Mouse (Mus musculus): ENCODE measurements at regions not wholly inside any gene's neighbourhood (a gene's known extent, or its start where the extent isn't known, plus 50 kb on each side); places are given as distances from the start of the nearest gene placed in this dataset.
A peak's percentile ranks its signal among the peaks of the same experiment; 100 is the strongest.

DNA sequence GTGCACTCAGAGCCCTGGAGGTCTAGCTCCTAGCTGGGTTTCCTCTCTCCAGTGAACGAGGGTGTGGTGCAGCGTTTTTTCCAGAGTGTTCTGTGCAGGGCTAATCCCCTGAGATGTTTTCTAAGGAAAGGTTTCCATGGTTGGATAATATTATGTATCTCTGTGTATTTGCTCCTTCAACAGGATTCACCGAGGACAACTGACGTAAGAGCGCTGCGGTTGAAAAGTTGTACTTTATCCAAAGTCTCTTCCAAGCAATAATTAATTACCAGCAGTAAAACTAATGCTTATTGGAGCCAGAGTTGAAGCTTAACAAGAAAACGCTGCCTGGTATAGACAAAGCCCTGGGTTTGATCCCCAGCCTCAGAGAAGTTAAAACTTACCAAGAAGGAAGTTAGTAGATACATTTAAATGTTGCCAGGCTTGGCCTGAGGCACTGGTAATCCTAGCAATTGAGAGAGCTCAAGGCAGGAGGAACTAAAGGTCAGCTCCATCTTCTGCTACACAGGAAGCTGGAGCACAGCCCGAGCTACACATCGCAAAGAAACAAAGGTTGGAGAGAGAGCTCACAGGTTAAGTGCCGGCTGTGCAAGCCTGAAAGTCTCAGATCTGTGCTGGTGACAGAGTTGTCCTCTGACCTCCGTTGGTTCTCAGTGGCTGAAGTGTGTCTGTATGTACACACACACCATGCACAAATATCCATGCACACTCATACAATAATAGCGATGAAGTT is 51.2 kb upstream of the Rap1b start:
- no peak for DNase-seq (ENCODE audit: low read depth in 1 of 2, low spot score in 2 of 2)

DNA sequence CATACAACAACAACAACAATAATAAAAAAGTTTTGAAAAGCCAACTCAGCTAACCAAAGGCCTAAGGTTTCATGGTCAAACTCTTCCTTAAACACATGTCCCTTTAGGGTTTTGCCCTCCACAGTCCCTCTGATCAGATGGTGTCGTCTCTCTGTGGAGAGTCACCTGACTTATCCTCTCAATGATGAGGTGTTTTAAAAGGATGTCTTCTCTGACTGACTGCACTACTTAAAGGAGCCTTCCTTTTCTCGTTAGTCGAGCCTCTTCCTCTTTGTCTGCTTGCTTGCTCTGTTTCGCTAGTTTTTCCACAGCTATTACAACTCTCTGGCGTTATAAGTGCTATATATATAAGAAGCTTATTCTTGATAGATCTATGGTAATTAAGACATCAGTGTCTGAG is 51.9 kb upstream of the Rap1b start:
- DNase-seq (ENCODE audit: low read depth in 1 of 2, low spot score in 2 of 2): no peak

DNA sequence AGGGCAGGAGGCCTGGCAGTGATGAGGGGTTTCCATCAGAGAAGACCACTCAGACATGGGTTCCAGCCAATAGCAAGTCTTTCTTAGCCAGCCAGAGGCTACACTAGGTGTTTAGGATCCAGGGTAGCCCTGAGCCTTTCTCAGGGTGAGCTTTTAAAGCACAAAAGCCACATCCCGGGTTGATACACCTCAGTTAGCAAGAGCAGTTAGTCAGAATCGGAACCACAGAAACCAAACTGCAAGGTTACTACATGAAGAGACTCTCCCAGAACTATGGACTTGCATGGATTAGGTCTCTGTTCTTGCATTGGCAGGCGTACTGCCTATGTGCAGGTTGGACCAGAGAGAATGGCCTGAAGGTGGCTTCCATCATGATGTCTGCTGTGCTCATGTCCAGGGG is 52.6 kb upstream of the Rap1b start:
- no peak for DNase-seq (ENCODE audit: low read depth in 1 of 2, low spot score in 2 of 2)

GRCm38 (mm10) chr10:117899410-117899935 is 53.6 kb upstream of the Rap1b start:
- DNase-seq (ENCODE audit: low read depth in 1 of 2, low spot score in 2 of 2): peak in 1 of 2 experiments; percentile 38

- DNase-seq (ENCODE audit: low read depth in 1 of 2, low spot score in 2 of 2): no peak
These were observed 59.9 kb upstream of the Rap1b start for GRCm38 (mm10) chr10:117905666-117906266.

- DNase-seq (ENCODE audit: low read depth in 1 of 2, low spot score in 2 of 2): no peak
These were observed 60.5 kb upstream of the Rap1b start for GRCm38 (mm10) chr10:117906267-117906811.

GRCm38 (mm10) chr10:117908079-117908675 is 62.3 kb upstream of the Rap1b start:
- DNase-seq (ENCODE audit: low read depth in 1 of 2, low spot score in 2 of 2): no peak

- no peak for DNase-seq (ENCODE audit: low read depth in 1 of 2, low spot score in 2 of 2)
These were observed 63.3 kb upstream of the Rap1b start for GRCm38 (mm10) chr10:117909155-117909554.

DNA sequence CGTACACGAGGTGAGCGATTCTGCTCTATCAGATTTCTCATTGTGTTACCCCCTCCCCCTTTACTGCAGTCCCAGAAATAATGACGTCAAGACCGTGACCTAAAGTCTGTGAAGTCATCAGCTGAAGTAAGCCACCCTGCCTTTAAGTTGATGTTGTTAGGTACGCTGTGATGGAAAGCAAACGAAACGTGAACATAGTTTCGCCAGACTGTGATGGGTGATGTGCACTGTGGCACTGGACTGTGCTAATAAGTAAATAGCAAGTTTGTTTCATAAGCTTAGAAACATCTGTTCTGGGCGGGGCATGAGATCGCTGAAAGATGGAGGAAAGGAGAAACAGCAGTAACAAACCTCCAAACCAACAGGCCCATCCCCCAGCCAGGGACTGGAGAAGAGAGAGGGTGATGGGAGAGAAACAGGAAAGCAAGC is 64.0 kb upstream of the Rap1b start:
- DNase-seq (ENCODE audit: low read depth in 1 of 2, low spot score in 2 of 2): no peak

- no peak for DNase-seq (ENCODE audit: low read depth in 1 of 2, low spot score in 2 of 2)
These were observed 64.6 kb upstream of the Rap1b start for GRCm38 (mm10) chr10:117910426-117910825.

- no peak for DNase-seq (ENCODE audit: low read depth in 1 of 2, low spot score in 2 of 2)
These were observed 69.3 kb upstream of the Rap1b start for GRCm38 (mm10) chr10:117915011-117915735.

GRCm38 (mm10) chr10:117916280-117916679 is 70.4 kb upstream of the Rap1b start:
- no peak for DNase-seq (ENCODE audit: low read depth in 1 of 2, low spot score in 2 of 2)

GRCm38 (mm10) chr10:117917870-117918269 is 72.0 kb upstream of the Rap1b start:
- DNase-seq (ENCODE audit: low read depth in 1 of 2, low spot score in 2 of 2): no peak

DNA sequence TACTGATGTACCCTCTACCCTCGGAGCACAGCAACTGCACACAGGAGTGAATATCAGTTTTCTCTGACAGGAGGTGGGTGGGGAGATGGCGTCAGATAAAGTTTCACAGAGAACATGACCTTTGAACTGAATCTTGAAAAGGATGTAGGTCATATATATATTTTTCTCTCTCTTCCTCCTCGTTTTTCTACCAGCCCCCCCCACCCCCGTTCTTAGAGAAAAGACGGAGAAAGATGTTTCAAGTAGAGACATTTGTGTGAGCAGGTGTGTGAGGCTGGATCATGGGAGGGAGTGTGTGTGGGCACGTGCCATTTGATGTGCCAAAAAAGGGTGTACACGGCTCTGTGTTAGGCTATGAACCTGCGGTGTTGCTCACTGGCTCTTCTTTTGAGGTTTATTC is 72.8 kb upstream of the Rap1b start:
- DNase-seq (ENCODE audit: low read depth in 1 of 2, low spot score in 2 of 2): no peak

DNA sequence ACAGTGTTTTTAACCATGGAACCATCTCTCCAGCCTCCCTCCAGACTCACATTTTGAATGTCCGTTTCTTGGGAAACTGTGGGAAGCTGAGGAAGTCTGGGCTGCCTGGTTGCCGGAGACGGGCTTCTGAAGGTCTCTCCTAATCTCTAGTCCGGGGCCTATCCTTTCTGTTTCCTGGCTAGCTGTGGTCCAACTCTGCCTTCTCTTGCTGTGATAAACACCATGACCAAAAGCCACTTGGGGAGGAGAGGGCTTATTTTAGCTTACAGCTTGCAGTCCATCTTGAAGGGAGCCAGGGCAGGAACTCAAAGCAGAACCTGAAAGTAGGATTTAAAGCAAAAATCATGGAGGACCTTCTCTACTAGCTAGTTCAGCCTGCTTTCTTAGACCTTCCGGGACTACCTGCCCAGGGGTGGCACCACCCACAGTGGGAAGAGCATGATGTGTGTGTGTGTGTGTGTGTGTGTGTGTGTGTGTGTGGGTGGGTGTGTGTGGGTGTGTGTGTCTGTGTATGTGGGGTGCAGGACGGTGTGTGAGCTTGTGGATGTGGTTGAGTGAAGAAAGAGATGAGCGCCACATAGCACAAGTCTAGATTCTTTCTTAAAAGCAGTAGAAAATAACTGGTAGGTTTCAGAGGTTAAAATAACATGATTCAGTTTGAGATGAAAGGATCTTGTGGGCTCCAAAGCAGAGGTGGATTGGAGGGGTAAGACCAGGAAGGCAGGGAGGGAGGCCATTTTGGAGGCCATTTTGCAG is 73.5 kb upstream of the Rap1b start:
- no peak for DNase-seq (ENCODE audit: low read depth in 1 of 2, low spot score in 2 of 2)

DNA sequence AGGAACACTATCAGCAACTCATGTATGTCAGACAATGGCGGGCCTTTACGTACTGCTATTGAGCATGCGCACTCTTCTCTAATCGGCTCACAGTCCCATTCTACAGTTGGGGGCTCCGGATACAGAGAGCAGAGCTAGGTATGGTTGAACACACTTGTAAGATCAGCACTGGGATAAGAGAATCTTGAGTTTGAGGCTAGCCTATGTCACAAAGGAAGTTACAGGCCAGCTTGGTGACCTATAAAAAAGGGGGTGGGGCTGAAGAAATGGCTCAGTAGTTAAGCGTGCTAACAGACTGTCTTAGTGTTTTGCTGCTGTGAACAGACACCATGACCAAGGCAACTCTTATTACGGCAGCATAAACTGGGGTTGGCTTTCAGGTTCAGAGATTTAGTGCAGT is 79.4 kb upstream of the Rap1b start:
- DNase-seq (ENCODE audit: low read depth in 1 of 2, low spot score in 2 of 2): no peak

GRCm38 (mm10) chr10:117925611-117926555 is 80.0 kb upstream of the Rap1b start:
- no peak for DNase-seq (ENCODE audit: low read depth in 1 of 2, low spot score in 2 of 2)

- DNase-seq (ENCODE audit: low read depth in 1 of 2, low spot score in 2 of 2): no peak
These were observed 83.2 kb upstream of the Rap1b start for GRCm38 (mm10) chr10:117928998-117929397.

DNA sequence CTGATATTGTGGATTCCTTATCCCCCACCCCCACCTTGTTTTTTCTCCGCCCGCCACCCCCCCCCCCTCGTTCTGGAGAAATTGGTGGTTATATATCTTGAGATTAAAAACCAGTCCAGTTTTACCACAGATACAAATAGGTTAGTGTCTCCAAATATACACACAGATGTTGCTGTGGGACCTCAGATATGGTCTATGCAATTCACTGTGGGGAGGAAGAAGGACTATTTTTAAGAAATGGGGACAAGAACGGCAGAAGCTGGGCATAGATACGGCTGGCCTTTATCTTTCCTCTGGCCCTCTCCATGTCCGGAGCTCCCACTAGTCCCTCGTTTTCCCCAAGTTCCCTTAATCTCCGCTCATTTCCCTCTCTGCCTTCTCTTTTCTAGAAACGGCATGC is 89.0 kb upstream of the Rap1b start:
- no peak for DNase-seq (ENCODE audit: low read depth in 1 of 2, low spot score in 2 of 2)

All from monocyte, adult 2 months (primary cell).